Mouse (Mus musculus) CH12.LX (cell line): ENCODE measurements at regions not wholly inside any gene's neighbourhood (a gene's known extent, or its start where the extent isn't known, plus 50 kb on each side); places are given as distances from the start of the nearest gene placed in this dataset.

Source experiments
- CTCF ChIP-seq, 2 experiments: IDR thresholded peaks in 1 of 2; conservative IDR thresholded peaks in 1 of 2; 2 replicates each; pipeline ENCODE4 v1.5.1; 2011 to 2012; ENCODE audit warnings: low read depth in 2 of 2, low read length in 2 of 2, improper control_type of control experiment in 1 of 2, inconsistent platforms in 1 of 2, mild to moderate bottlenecking in 1 of 2, moderate library complexity in 1 of 2
- POLR2A ChIP-seq: IDR thresholded peaks from 2 replicates; pipeline ENCODE4 v1.6.1; 2011; ENCODE audit warnings: low read depth, mild to moderate bottlenecking, improper control_type of control experiment, low read length
- RAD21 ChIP-seq: IDR thresholded peaks from 2 replicates; pipeline ENCODE4 v1.6.1; 2011; ENCODE audit warnings: low read depth, mild to moderate bottlenecking, low read length, improper control_type of control experiment, moderate library complexity

DNA sequence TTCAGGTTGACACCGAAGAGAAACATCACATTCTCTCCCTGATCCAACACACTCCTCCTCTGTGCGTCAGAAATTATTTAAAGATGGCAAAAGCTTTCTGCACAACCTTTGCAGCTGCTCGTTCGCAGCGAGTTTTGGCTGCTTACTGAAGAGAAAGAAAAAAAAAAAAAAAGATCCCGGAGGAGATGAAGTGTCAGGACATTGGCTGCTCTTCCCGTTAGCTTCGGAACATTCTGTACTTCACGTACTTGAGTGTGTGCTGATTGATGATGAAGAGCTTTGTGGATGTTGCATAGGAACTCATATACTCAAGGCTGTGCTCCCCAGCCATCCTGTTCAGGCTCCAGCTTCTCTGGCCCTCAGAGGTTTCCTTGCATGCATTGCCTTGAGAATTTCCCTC, 162.5 kb upstream of the Peli2 start:
- TF ChIP-seq CTCF (conservative IDR thresholded peaks at IDR 0.05 in 1 of 2, IDR thresholded peaks at IDR 0.05 in 1 of 2; ENCODE audit: low read depth in 2 of 2, low read length in 2 of 2), result no peak
- no peak for TF ChIP-seq POLR2A
- TF ChIP-seq RAD21, result no peak
